Mouse (Mus musculus) spleen, embryonic (tissue): ENCODE data around the gene Uxs1.

Experiments
- CTCF ChIA-PET: fragments of 350-600 bp; sonication (Branson Sonifier 250); formaldehyde crosslinking; loops from one replicate; lab custom pipeline; 2022; lab: Charles Lee

Uxs1 gene

DNA sequence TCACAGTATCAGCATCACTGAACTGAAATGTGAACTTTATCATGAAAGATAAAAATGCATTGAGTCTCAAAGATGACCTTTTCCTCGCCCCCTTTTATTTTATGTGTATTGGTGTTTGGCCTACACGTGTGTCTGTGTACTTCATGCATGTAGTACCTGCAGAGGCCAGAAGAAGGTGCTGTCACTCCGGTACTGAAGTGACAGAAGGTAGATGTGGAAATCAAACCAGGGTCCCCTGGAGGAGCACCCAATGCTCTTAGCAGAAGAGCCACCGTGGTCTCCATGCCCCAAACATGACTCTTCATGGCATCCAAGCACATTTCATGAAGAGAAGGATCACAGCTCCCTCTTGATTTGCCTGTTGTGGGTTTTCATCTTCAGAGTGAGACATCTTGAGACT is 95.5 kb downstream of the Uxs1 start:
- CTCF ChIA-PET = interaction anchor here (0.6 kb wide), 1 partner anchor 27 kb away, joined by 3 read pairs; no protein-coding TSS in a partner anchor

DNA sequence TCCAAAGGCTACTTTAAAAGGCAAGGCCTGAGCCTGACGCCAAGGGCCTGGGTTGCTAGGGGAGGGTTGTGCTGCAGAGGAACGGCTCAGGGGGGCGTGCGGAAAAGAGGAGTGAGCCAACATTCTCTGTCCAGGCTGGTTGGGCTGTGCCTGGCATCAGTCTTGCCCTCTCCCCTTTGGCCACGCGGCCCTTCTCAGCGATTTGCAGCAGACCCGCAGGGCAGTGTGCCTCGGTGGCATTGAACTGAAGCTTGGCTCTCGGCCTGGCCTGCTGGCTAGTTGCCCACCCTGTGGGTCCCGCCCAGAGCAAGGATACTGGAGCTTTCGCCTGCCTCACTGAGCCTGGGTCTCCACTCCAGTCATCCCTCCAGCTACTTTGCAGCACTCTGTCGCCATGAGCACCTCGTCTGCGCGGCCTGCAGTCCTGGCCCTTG is 97.1 kb downstream of the Uxs1 start, which contains the start of gene 1500015O10Rik:
TSS of gene 1500015O10Rik (plus strand) at position 112 of the 434 bp plus-strand sequence.
- CTCF ChIA-PET = no interaction called here

- CTCF ChIA-PET = no interaction called here
These were observed 105.1 kb downstream of the Uxs1 start for GRCm38 (mm10) chr1:43722459-43722858.

DNA sequence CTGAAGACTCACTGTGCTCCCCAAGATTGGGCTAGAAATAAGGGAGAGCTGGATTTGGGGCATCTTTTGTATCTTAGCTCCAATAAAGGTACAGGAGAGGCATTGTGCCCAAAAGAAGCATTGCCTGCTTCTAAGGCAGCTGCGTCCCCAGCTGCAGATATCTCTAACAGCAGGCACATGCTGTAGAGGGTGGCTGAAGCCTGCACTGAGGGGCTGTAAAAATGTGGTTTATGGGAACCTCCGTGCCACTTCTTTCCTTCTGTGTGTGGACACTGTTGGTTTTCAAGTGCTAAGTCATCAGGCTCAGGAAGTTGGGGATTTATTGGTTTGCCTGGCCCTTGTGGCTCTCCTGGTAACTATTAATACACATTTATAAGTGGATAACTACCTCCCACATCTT is 108.8 kb downstream of the Uxs1 start:
- CTCF ChIA-PET = interaction anchor here (1.0 kb wide), 1 partner anchor 22 kb away, joined by 7 read pairs; no protein-coding TSS in a partner anchor

GRCm38 (mm10) chr1:43717967-43718366 is 109.6 kb downstream of the Uxs1 start:
- CTCF ChIA-PET = no interaction called here

GRCm38 (mm10) chr1:43714841-43715240 is 112.8 kb downstream of the Uxs1 start:
- CTCF ChIA-PET = no interaction called here

DNA sequence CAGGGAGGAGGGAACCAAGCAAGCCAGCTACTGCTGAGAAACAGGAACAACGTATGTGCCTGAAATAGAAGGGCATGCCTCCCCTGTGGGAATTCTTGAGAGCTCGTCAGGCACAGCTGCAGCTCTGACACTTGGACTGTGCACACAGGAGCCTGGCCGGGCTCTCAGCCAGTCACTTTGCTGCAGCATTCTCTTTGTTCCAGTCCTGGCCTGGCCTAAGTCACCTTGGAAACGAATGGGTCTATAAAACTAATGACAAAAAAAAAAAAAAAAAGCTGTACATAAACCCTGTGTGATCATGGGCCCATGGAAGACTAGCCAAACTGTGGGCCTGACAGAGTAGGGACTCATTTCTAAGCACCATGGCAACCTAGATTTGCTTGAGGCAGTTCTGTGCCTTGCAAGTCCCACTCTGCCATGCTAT is 129.0 kb downstream of the Uxs1 start:
- CTCF ChIA-PET = interaction anchor here (0.6 kb wide), 1 partner anchor 111 kb away, joined by 3 read pairs; no protein-coding TSS in a partner anchor
